Mouse (Mus musculus) T-cell, adult 2 months (primary cell): ENCODE results near the gene Tsc22d4.

ENCODE experiments used
- DNase-seq: peaks from one replicate; pipeline ENCODE4 v3.0.0; 2022; ENCODE audit warnings: low spot score

Gene Tsc22d4

GRCm38 (mm10) chr5:137788946-137789531 is 43.5 kb downstream of the Tsc22d4 start:
- DNase-seq = no peak

- DNase-seq = no peak
These were observed 46.0 kb downstream of the Tsc22d4 start for GRCm38 (mm10) chr5:137791553-137791952.

- no peak for DNase-seq
These were observed 51.1 kb downstream of the Tsc22d4 start for GRCm38 (mm10) chr5:137796606-137797005.

GRCm38 (mm10) chr5:137800917-137801316 is 55.4 kb downstream of the Tsc22d4 start:
- no peak for DNase-seq

- no peak for DNase-seq
These were observed 60.6 kb downstream of the Tsc22d4 start for GRCm38 (mm10) chr5:137806158-137806557.

- DNase-seq = no peak
These were observed 62.8 kb downstream of the Tsc22d4 start for GRCm38 (mm10) chr5:137808316-137808715.

GRCm38 (mm10) chr5:137817466-137818222 is 72.1 kb downstream of the Tsc22d4 start:
- DNase-seq = no peak
